Mouse (Mus musculus) E14TG2a.4 (cell line): ENCODE data around the gene Tmem145.

Experiments
- CTCF ChIP-seq: conservative IDR thresholded peaks from 2 replicates; pipeline ENCODE4 v1.5.1; 2014; ENCODE audit warnings: low read length
- NANOG ChIP-seq: IDR thresholded peaks from 2 replicates; pipeline ENCODE4 v1.6.1; 2014; ENCODE audit warnings: borderline replicate concordance, low read length, mixed read lengths

DNA sequence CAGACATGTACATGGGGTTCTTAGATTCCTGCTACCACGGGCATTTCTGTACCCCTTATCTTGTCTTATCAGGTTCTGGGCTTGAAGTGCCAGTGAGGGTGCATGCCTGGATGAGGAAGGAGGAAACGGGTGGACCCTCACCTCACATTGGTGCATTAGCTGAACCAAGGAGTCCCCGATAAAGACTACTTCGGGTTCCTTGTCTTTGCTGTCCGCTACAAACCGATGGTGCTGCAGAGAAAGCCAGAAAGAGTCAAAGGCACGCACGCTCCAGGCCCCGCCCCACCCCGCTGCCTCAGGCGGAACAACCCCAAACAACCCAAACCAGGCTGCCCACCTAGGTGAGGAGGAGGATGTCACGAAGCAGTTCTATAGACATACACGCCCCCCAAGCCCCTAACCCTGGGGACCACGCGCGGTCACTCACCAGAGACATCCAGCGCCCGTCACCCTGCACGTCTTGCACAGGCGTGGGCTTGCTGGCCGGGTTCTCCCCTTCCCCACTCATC, 8.9 kb upstream of the Tmem145 start:
- no peak for TF ChIP-seq CTCF
- TF ChIP-seq NANOG = no peak
